Mouse (Mus musculus) subcutaneous adipose tissue, adult 2 months (tissue): ENCODE data around the gene Dppa4. TPM values are rescaled to one million over a fixed set of nuclear protein-coding genes. Genes with fewer than 3 reads are reported as not detected.

Experiments
- polyA plus RNA-seq: library from polyadenylated mRNA; depleted of rRNA; stranded (reverse); fragments of >200 nt; gene quantifications from 2 replicates; pipeline ENCODE4 v1.2.3, GENCODE M21; 2012; ENCODE audit warnings: low replicate concordance; rRNA removed

Gene Dppa4
- polyA plus RNA-seq = 0.09 TPM in 1 of 2 replicates, not detected in the other

GRCm38 (mm10) chr16:48283517-48283916, at the start of gene Dppa4:
TSS of gene Dppa4 (plus strand) at chr16:48283733.

GRCm38 (mm10) chr16:48303509-48303908, 20.0 kb downstream of the Dppa4 start, which contains the start of gene Dppa2:
TSS of gene Dppa2 (plus strand) at chr16:48303908.

Other genes starting within 250 kb of the Dppa4 start
- gene Dppa2, start 20.2 kb downstream of the Dppa4 start, polyA plus RNA-seq = not detected in 2 replicates
- not detected in 2 replicates for gene Gm5485, start 128.7 kb downstream of the Dppa4 start, polyA plus RNA-seq
- 0.04 TPM in 1 of 2 replicates, not detected in the other for gene Morc1, start 147.5 kb downstream of the Dppa4 start, polyA plus RNA-seq